Mouse (Mus musculus): ENCODE data around the gene Cap2. TPM values are rescaled to one million over a fixed set of nuclear protein-coding genes. Genes with fewer than 3 reads are reported as not detected.

The Cap2 gene
- polyA plus RNA-seq, 3 experiments from 2014 or later = 0.24 to 0.35 TPM; not detected in 1

DNA sequence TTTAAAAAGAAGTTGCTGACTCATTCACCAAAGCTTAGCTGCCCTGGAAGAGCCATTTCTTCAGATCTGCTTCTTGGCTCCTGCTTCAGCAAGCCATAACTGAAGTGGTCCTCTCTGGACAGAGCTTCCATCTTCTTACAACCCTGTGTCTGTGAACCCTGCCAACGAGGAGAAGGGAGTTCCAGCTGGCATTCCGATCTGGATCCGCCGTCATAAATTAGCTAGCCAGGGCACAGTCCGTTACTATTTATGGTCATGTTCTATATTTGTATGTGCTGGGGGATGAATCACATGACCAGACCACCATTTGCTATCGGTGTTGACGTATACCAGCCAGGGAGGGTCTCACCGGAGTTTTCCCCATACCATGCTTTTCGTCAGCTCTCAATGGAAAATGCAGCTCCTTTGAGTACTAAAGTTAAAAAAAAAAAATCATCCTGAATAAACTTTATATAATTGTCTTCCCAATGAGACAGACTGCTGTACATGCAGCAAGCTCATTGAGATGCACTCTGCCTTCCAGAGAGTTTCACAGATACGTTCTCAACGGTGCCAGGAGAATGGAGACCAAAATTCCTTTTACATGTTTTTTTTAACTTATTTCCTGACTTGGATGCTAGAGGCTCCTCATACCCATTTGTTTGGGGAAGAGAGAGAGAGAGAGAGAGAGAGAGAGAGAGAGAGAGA lies 70.5 kb downstream of the Cap2 start:
- no peak for ATAC-seq

DNA sequence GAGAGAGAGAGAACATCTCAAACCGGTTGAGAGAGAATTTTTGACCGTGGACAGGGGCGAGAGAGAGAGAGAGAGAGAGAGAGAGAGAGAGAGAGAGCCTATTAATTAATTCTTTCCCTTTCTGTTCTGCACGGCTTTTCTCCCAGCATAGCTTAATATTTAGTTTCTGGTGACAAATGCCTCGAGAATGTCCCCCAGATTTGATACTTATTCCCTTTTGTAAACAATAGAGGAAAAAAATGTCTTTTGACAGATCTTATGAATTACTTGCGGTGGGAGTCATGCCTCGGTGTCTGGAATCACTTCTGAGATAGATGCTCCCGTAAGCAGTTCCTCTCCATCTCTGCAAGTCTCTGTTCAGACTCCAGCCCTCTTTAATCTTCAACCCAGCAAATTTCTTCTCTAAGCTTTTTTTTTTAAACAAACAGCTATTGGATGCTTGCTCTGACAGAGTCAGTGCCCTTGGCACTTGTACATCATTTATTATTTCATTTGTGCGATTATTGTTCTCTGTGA lies 71.1 kb downstream of the Cap2 start:
- no peak for ATAC-seq

DNA sequence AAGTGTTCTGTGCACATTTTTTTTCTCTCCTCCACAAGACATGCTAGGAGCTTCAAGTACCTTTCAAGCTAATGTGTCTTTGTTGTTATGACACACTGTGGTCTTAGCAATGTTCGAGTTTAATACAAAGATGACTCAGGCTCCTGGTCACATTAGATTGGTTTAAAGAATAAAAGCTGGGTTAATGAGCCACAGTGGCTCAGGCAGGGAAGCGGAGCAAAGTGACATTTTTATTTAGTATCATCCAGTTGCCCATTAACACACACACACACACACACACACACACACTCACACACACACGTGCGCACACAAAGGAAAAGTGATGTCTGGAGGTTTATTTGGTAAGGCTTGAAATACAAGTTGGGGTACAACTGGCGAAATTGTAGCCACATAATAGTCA lies 72.6 kb downstream of the Cap2 start:
- ATAC-seq = no peak

DNA sequence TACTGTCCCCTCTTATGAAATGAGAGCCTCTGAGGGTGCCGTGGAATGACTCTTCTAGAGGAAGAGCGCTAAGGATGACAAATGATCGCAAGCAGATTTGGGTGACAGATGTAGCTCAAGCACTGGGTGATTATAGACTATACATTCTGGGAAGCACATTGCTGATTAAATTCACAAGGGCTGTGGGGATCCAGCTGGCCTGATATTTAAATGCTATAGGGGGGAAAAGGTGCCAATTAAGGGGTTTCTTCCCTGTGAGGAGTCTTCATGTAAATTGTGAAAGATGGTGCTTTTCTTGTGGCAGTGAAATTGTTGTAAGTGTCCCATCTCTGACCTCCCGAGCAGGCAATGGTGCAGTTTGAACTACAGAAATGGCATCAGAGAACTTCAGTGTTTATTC lies 73.1 kb downstream of the Cap2 start:
- no peak for ATAC-seq

DNA sequence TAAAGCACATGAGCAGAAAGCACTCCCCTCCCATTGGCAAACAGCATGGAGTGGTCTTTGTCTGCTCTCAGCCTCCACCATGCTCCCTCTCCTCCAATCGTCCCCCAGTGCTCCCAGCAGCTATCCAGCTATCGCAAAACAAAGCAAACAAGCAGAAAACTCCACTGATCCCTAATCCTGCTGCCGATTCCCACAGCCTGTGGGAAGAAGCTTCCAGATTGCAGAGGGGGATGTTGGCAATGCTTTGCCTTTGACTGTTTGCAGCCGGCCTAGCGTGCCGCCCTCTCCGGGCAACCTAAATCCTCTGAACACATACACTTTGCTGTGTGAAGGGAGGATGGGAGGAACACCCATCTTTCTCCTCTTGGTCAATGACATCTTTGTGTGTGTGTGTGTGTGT lies 83.2 kb downstream of the Cap2 start:
- ATAC-seq = no peak

DNA sequence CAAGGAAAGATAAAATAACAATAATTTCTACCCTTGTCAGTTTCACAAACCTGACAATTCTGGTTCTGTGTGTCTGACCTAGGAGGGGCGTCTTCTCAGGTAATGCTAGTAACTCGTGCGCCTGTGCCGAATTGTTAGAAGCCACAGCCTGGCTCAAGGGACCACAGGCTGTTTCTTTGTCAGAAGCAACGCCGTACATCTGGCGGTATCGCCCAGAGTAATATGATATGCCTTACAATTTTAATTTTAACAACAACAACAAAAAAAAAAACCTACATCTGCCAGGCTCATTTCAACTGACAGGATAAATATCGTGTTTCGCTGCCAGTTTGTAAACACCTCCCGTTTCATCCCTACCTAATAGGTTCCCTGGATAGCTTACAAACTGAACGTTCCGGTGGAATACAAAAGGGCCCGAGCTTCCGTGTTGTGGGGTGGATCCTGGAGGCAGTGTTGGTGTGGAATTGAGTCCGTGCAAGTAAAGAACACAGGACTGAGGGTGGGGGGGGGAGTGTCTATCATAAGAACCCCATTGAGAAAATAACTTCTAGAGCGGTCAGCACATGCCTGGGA lies 86.2 kb downstream of the Cap2 start:
- no peak for ATAC-seq

DNA sequence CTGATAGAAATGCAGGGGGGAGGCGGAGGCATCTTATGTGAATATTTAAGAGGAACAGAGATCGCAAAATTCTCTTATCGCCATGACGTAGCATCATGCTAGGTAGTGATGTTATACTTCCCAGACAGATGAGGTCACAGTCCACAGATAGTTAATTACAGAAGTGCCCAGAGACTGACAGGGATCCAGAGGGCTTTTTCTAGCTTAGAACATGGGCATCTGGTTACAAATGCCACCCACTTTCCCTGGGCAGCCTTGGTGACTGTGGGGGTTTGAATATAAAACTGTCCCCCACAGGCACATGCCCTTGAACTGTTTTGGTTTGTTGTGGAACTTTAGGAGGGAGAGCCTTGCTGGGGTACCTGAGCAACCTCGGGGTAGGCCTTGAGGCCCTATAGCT lies 87.0 kb downstream of the Cap2 start:
- no peak for ATAC-seq

DNA sequence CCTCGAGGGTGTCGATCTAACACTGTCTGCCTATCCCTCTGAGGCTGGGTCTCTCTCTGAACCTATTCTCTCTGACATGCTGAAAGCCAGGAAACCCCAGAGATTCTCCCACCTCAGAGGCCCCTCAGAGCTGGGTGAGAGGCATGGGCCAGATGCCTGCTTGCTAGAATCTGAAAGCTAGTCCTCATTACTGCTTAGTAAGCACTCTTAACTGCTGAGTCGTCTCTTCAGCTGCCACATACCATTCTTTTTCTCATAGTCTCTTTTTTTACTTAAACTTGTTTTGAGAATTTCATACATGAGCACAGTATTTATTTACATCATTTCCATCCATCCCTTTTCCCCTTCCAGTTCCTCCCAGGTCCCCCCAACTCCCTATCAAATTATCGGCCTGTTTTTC lies 89.2 kb downstream of the Cap2 start:
- ATAC-seq = no peak

DNA sequence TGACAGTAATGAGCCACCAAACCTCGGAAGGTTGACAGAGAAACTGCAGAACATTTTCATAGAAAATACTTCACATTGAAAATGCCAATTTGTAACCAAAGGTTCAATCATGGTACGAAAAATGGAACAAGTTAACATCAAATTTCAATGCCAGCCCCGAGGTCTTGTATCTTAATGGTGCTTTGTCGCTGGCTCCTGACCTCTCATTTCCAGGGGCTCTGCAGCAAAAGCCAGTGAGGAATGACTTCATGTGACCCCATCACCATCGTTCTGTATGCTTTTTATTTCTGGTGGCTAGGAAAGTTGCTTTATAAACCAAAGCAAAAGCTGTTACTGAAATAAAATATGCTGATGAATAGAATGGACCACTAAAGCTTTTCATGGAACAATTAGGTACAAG lies 99.0 kb downstream of the Cap2 start:
- no peak for ATAC-seq

DNA sequence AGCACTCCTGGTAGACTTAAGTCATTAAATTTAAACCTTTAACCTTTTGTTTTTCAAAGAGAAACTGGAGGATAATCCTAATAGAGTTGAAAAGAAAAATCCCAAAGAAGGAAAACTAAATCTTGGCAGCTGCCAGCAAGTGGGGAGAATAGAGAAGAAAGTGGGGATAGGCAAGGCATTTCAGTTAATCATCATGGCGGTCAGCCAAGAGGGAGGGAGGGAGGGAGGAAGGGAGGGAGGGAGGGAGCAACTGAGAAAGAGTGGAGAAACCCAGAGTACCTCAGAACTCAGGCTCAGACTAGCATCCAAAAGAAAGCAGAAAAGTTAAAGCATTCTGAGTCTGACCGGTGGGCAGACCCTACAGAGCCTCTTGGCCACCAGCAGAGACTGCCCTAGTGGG lies 99.7 kb downstream of the Cap2 start:
- ATAC-seq = no peak

DNA sequence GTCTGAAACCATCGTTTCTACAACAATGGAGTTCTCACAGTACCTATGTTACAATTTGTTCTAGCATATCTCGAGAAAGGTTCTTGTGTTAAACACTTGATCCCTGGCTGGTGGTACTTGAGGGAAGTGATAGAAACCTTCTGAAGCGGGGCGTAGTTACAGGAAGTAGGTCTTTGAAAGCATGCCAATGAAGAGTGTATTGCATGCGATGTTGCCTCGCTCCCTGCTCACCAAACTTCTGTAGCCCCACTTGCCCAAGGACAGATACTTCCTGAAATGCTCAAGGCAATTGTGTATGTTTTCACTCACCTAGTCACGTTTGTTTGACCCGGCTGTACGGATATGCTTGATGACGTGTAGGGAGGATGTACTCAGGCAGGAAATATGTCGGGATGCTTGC lies 101.0 kb downstream of the Cap2 start:
- ATAC-seq = no peak

DNA sequence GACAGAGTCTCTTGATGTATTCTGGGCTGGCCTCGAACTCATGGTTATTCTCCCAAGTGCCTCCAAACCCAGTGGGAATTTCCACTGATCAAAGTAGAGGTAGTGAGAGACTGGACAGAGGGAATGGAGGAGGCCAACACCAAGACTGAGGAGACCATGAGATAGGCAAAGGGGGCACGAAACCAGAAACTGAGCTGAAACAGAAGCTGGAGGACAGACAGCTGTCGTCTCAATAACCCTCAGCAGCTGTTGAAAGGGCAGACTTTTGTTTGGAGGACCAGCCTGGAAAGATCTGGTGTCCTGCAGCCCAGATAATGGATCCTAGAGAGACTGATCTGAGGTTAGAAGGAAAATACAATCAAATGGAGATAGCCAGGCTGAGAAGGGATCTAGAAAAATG lies 109.4 kb downstream of the Cap2 start:
- ATAC-seq = no peak

DNA sequence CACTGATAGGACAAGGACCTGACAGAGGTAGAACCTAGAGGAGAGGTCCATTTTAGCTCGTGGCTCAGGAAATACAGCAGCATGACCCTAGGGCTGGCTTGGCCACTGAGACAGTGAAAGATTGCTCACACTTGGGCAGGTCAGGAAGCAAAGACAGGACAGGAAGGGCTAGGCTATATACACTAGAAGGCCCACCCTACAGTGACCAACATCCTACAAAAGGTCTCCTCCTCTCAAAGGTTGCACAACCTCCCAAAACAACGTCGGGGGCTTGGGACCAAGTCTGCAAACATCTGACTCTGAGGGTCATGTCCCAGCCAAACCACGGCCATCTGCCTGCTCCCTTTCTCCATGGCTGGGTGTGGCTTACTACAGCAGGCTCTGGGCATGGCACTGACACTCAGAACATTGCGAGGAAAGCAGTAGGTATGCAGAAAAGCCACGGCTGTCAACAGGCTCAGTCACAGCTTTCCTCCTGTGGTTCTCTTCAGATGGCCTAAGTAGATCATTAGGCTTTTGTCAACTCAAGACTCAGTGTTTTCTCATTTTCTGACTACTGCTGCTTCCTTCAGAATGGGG lies 112.1 kb downstream of the Cap2 start:
- ATAC-seq = no peak

DNA sequence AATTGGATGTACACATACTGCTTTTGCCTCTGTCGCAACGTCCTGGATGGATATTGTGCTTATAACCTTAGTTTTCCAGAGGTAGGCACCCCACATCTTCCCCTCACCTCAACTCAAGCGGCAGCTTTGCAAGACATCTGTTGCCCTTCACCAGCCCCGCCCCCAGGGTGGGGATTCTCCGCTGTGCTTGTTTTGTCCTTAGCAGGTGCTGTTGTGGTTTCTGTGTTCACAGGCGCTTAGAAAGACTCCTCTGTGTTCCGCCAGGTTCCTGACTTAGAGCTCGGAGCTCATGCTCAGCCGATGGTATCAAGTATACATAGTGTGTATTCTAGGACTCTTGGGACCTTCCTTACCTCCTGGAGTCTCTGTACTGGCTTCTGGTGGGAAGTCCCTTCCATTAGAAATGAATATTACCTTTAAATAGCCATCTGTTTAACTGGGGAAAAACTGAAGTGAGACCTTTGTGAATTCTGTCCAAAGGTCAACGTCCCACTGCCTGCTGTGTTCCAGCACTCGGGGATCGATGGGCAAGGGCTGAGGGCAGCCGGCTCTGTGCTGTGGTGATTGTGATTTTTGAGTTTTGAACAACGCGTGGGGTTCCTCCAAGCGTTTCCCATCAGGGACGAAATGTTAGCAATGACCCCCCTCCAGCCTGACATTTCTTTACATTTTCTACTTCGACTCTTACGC lies 115.2 kb downstream of the Cap2 start:
- peak; percentile 82 for ATAC-seq

DNA sequence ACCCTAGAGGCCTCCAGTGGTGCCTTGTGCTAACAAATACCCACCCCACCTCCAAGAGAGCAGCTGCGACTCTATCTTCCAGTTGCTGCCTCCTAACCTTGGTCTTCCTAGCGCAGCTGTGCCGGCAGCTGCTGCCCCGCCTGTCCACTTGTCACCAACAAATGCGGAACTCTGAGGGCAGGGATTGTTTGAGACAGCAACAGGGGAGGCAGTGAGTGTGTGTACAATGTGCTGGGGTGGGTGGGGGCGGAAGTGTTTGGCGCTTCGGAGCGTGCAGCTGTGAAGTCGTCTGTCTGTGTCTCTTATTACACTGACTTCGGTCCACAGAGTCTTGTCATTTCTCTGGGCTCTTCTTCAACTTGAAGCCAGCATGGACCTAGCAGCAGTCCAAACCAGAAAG lies 118.0 kb downstream of the Cap2 start:
- ATAC-seq = no peak

DNA sequence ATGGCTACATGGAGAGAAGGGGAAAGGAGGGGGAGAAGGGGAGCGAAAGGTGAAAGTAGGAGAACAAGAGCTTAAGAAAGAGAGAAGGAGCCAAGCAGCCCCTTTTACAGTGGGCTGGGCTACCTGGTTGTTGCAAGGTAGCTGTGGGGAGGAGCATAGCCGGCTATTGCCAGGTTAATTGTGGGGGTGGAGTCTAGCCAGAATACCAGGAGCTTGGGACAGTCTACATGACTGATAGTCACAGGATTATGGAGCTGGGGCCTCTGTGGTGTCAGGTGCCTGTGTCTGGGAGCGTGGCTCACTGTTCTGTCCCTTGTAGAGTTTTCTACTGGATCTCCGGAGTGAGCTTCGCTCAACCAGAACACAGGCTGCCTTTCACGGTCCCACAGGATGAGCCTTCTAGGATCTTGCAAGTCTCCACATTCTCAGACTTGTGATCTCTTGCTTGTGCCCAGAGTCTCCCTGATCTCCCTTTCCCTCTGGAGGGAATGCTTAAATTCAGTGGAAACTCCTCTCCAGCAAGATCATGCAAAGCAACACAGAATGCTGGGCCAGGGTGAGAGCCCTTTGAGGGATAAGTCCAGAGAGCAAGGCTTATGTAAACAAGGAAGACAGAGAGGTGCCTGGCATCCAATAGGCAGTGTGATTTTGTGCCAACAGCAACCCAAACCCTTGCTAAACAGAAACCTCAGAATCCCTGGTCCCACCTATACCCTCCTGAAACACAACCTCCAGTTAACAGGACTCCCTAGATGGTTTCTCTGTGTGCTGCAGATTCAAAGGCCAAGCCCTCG lies 119.5 kb downstream of the Cap2 start:
- no peak for ATAC-seq

DNA sequence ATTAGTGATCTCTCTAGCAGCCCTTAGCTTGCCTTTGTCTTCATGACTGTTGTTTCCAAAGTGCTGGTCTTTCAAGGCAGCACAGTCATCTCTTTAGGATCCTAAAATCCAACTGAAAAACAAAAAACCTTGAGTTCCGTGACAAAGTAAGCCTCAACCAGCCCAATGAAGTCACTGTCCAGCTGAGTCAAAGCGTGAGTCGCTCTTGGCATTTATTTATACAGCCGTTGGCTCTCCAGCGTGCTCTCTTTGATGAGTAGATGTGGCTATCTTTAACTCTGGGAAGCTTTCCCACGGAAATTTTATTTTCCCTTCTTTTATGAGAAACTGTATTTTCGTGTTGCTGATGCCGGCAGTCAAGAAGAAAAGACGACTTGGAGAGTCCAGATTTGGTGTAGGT lies 125.0 kb downstream of the Cap2 start:
- no peak for ATAC-seq

DNA sequence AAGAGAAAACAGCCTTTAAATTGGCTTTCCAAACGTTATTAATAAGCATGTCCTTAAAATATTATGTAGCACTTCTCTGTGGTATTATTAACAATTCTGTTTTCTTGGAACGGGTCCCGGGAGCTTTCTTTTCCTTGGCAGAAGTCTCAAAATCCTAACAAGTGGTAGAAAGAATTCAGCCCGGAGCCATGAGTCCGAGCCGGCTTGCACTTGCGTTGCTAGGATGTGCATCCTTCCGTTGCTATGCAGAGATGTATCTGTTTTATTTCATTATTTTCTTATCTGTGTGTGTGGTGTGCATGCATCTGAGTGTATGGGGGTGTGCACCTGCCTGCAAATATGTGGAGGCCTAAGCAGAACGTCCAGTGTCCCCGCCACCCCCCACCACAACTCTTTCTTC lies 126.2 kb downstream of the Cap2 start:
- ATAC-seq = no peak

DNA sequence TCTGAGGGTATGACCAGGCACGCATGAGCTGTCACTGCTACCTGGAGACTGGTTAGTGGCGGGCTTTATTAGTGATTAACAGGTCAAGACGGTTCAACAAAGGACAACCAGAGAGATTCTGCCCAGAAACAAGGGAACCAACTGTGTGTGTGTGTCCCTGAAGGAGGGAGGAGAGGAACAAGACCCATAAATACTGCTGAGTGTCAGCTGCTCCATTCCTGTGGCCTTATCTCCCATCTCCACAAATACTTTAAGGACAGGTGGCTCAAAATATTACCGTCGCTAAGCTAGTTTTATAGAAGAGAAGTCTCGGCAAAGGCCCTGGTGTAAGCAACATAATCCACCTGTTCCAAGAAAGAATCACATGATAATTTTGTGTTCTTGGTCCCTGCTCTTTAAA lies 127.7 kb downstream of the Cap2 start:
- ATAC-seq = no peak

DNA sequence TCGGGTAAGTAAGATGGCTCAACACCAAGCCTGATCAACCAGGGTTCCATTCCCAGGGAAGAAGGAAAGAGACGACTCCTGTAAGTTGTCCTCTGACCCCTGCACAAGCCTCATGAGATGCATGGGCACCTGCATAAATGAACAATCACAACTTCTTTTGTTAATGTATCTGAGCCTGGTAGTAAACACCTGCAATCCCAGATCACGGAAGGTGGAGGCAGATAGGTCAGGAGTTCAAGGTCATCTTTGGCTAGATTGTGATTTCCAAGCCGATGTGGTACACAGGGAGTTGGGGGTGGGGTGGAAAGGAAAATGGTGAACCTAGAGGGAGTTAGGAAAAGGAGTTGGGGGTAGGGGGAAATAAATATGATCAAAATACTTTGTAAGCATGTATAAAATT lies 131.1 kb downstream of the Cap2 start:
- ATAC-seq = no peak

DNA sequence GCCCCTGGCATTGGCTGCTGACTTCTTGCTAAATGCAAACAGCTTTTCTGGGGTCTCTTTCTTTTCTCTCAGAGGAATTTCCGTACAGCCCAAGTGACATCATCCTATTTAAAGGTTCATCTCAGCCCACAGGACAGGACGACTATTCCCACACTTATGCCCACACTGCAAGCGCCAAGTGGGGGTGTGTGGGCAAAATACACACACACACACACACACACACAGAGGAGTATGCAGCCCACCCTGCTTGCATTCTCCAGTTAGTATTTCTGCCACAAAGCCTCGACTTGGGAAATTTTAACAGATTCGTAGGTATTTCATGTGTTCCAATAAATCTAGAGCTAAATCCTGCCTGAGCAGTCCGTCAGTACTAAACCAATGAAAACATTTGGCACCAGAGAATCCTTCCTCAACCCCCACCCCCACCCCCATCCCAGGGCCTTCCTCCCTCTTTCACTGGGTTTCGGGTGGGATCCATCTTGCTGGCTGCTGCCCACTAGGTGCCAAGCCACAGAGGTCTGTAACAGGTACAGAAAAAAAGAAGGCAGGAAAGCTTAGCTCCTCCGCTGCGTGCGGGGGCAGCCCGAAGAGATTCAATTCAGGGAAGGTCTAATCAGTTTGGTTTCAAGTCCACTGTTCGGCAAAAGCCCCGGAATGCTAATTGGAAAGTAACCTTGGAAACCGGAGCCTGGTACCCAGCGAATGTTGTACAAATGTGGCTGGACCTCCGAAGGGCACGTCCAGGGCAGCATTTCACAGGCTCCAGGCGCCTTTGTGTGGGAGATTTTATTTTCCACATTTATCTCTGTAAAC lies 131.9 kb downstream of the Cap2 start:
- ATAC-seq = no peak

DNA sequence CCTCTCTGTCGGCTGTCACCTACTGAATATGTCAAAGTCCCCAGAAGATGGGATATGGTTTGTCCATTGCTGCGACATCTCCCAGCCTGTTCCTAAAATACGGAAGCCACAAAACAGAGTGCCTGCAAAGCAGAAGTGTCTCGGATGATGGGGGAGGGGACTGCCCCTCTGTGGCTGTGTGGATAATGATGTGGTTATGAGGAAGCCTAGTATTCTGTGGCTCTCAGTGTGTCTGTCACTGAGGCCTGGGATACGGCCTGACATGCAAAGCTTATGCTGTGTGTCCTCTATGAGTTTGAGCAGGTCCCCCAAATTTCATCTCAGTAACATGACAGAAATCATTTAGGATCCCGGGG lies 132.5 kb downstream of the Cap2 start:
- no peak for ATAC-seq

Data from inflammation-experienced regulatory T-cells, adult 6 months (primary cell).